Mouse (Mus musculus) lung, postnatal 10 days (tissue): ENCODE measurements around the gene Gpalpp1.

Experiments used
- DNase-seq: peaks from one replicate; pipeline ENCODE4 v3.0.0; 2021

Gene Gpalpp1

GRCm38 (mm10) chr14:76110396-76111221 lies at the start of gene Gpalpp1, which contains the start of gene Nufip1:
Gene Gpalpp1, minus strand, starts transcription at chr14:76110760.
Gene Nufip1, plus strand, starts transcription at chr14:76110891.
- DNase-seq = peak; percentile 94

GRCm38 (mm10) chr14:76158192-76158785 lies 47.7 kb upstream of the Gpalpp1 start:
- no peak for DNase-seq

- DNase-seq = no peak
These were observed 43.3 kb upstream of the Gpalpp1 start for GRCm38 (mm10) chr14:76153828-76154227.

- peak; percentile 29 for DNase-seq
These were observed 42.6 kb upstream of the Gpalpp1 start for GRCm38 (mm10) chr14:76153003-76153675.

GRCm38 (mm10) chr14:76152162-76153002 lies 41.8 kb upstream of the Gpalpp1 start:
- peak; percentile 95 for DNase-seq

GRCm38 (mm10) chr14:76151820-76152161 lies 41.2 kb upstream of the Gpalpp1 start:
- DNase-seq = no peak

- DNase-seq = no peak
These were observed 40.5 kb upstream of the Gpalpp1 start for GRCm38 (mm10) chr14:76151011-76151410.

- no peak for DNase-seq
These were observed 39.9 kb upstream of the Gpalpp1 start for GRCm38 (mm10) chr14:76150499-76150898.

- DNase-seq = peak; percentile 93
These were observed 39.1 kb upstream of the Gpalpp1 start for GRCm38 (mm10) chr14:76149531-76150179.

- DNase-seq = no peak
These were observed 37.7 kb upstream of the Gpalpp1 start for GRCm38 (mm10) chr14:76148294-76148693.

- DNase-seq = no peak
These were observed 36.5 kb upstream of the Gpalpp1 start for GRCm38 (mm10) chr14:76147061-76147460.

- DNase-seq = no peak
These were observed 35.3 kb upstream of the Gpalpp1 start for GRCm38 (mm10) chr14:76145868-76146267.

- no peak for DNase-seq
These were observed 34.7 kb upstream of the Gpalpp1 start for GRCm38 (mm10) chr14:76145248-76145647.

GRCm38 (mm10) chr14:76134975-76135374 lies 24.4 kb upstream of the Gpalpp1 start:
- DNase-seq = no peak

GRCm38 (mm10) chr14:76128174-76128573 lies 17.6 kb upstream of the Gpalpp1 start:
- DNase-seq = no peak

GRCm38 (mm10) chr14:76127311-76127710 lies 16.8 kb upstream of the Gpalpp1 start:
- no peak for DNase-seq

- no peak for DNase-seq
These were observed 12.1 kb upstream of the Gpalpp1 start for GRCm38 (mm10) chr14:76122663-76123058.

GRCm38 (mm10) chr14:76121901-76122662 lies 11.5 kb upstream of the Gpalpp1 start:
- DNase-seq = peak; percentile 60

GRCm38 (mm10) chr14:76120472-76120871 lies 9.9 kb upstream of the Gpalpp1 start:
- DNase-seq = peak; percentile 10

- peak; percentile 14 for DNase-seq
These were observed 8.4 kb upstream of the Gpalpp1 start for GRCm38 (mm10) chr14:76118963-76119362.

GRCm38 (mm10) chr14:76115744-76116143 lies 5.2 kb upstream of the Gpalpp1 start:
- DNase-seq = no peak

GRCm38 (mm10) chr14:76099543-76099942 lies 11.0 kb downstream of the Gpalpp1 start:
- DNase-seq = no peak
